Mouse (Mus musculus) ES-CJ7 (cell line): ENCODE measurements at regions not wholly inside any gene's neighbourhood (a gene's known extent, or its start where the extent isn't known, plus 50 kb on each side); places are given as distances from the start of the nearest gene placed in this dataset.

Experiments
- DNase-seq: peaks from one replicate; pipeline ENCODE4 v3.0.0; 2011; ENCODE audit warnings: low read depth, low spot score

DNA sequence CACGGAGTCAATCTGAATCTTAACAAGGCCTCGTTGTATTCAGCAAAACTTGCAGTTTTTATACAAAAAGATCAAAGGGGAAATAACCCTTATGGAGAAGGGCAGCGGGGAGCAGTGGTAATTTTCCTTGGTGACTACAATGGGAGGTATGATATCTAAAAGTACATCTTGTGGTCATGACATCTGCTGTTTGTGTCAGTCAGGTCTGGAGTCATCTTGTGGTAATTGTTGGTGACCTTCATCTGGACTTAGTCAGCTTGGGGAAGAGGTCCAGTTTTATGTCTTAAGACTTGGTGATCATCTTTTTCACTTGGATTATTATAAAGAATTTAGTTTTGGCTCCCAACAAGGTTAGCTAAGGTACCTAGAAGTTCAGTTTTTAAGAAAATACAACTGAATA lies 250.5 kb upstream of the Gria4 start:
- DNase-seq = no peak

DNA sequence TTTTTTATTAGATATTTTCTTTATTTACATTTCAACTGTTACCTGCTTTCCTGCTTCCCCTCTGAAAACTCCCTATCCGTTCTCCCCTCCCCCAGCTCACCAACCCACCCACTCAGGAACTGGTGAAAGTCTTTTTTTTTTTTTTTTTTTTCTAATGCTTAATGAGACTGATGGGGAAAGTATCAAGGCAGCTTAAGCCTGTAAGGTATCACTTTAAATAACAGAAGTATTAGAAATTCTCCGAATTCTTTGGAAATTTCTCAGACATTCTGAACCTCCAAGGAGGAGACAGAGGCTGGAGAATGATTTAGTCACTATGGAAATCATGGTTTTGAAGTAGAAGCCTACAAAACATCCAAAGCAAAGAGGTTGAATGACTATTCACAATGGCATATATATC lies 248.8 kb upstream of the Casp1 start:
- DNase-seq = peak; percentile 23
